Mouse (Mus musculus): ENCODE data around the gene Cacna1d.

DNA sequence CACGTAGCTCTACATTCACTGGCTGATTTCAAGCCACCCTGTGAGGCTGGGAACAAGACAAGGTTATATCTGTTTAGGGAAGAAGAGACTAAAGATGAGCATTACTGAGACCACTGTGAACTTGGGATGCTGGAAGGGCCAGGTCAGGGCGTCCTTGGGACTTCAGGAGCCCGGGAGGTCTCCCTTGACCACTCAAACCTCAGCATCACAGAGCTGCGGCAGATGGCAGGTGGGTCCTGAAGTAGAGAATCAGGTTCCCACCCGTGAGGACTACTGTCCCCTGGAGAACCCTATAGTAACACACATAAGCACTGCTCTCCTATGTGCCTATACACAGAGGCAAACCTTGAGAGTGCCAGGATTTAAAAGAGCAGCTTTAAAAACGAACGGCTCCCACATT is 323.6 kb downstream of the Cacna1d start:
- no peak for TF ChIP-seq CTCF (IDR thresholded peaks at IDR 0.05; ENCODE audit: control insufficient read depth, insufficient read depth, insufficient read length)
- no peak for TF ChIP-seq USF1 (IDR thresholded peaks at IDR 0.05; ENCODE audit: low read depth)
- TF ChIP-seq CEBPB (IDR thresholded peaks at IDR 0.05; ENCODE audit: low read depth): no peak
- TF ChIP-seq MAX (IDR thresholded peaks at IDR 0.05): no peak
- TF ChIP-seq FOSL1 (IDR thresholded peaks at IDR 0.05; ENCODE audit: insufficient read depth, low read length, poor library complexity, severe bottlenecking): no peak
